Mouse (Mus musculus): ENCODE measurements around the gene Zfr2. TPM values are rescaled to one million over a fixed set of nuclear protein-coding genes. Genes with fewer than 3 reads are reported as not detected.

Gene Zfr2
- 4.9 and 5.6 TPM in 2 replicates for polyA plus RNA-seq (2016; fragmentation: Nextera tagmentation; extraction: Ambion mirVana)

DNA sequence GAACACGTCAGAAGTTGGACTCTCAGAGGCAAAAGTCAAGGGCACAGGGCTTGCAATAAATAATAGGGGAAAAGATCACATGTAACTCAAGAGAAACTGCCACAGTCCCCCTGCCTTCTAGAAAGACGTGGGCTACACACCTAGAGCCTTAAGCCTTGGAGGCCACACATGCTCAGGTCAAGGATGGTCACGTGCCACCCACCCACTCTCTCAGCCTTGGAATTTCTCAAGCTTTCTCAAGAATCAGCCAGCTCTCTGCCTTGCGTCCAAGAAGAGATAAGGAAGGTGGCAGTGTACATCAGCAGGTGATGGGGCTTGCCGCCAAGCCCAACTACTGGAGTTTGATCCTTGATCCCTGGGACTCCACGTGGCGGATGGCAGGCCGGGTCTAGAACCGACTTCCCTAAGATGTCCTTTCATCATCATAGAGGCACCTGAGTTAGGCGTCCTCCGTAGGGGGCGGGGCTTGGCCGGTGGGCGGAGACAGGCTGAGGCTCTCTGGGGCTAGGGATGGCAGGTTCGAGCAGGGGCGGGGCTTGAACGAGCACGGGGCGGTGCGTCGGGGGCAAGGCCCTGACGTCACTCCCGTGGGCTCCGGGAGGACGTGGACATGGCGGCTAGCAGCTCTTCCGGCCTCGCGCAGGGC, at the start of gene Zfr2:
Zfr2 (plus strand) TSS at position 576 of the 646 bp plus-strand sequence.
- no peaks in the 10 kb centered on the region; the same call in 1 of the 2 replicates for H3K36me3 ChIP-seq
- peak within 1 kb of the TSS; percentile 94 for H3K27ac ChIP-seq
- peak within 1 kb of the TSS; percentile 84 for H3K4me3 ChIP-seq
- peaks cover 58% of the 10 kb centered on the region for H3K27me3 ChIP-seq (ENCODE audit: insufficient read depth, poor library complexity, severe bottlenecking)
- DNase-seq (ENCODE audit: low spot score): peak; percentile 95
- H3K9me3 ChIP-seq: no peaks in the 10 kb centered on the region
- H3K4me1 ChIP-seq: peaks cover 36% of the 10 kb centered on the region
- WGBS: 7% methylated on average over 29 of the region's 29 CpGs

- 78% methylated on average over 5 of the region's 5 CpGs for WGBS
Observed at GRCm38 (mm10) chr10:81183805-81184204, 49.1 kb upstream of the Zfr2 start, which contains the start of gene 4930442H23Rik. 4930442H23Rik (minus strand) TSS chr10:81183849.

DNA sequence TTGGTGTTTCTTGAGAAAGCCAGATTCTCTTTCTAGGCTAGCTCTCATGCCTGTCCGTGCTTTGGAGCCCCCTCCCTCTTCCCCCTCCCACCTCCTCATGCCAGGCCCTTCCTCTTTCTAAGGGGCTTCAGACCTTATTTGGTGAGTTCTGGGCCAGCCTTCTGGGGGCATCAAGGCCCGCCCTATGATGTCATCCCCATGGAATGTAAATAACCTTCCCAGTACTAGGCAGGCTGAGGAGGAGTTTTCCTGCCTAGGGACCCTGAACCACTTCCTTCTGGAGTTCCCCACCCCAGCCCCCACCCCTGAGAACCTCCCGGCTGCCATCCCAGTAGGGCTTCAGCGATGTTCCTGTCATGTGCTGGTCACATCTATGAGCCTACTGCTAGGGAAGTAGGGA, 48.2 kb upstream of the Zfr2 start:
- Histone ChIP-seq H3K27ac (peak overlapping the region; percentile 87), H3K4me3 (peak overlapping the region; percentile 24; the same call in 1 of the 2 replicates), H3K27me3 (ENCODE audit: insufficient read depth, poor library complexity, severe bottlenecking) (no peaks in the 10 kb centered on the region), H3K4me1 (peaks cover 48% of the 10 kb centered on the region), H3K36me3 (peaks cover 79% of the 10 kb centered on the region), H3K9me3 (no peaks in the 10 kb centered on the region)
- WGBS: 16% methylated on average over 4 of the region's 4 CpGs
- DNase-seq (ENCODE audit: low spot score): peak; percentile 92

More at GRCm38 (mm10) chr10:81183805-81184204, 49.1 kb upstream of the Zfr2 start, which contains the start of gene 4930442H23Rik:
- DNase-seq (ENCODE audit: low spot score): no peak
- Histone ChIP-seq H3K27me3 (ENCODE audit: insufficient read depth, poor library complexity, severe bottlenecking) (no peaks in the 10 kb centered on the region), H3K4me1 (peaks cover 52% of the 10 kb centered on the region), H3K27ac (peak within 1 kb of the TSS; percentile 92), H3K4me3 (peak within 1 kb of the TSS; percentile 67), H3K36me3 (peaks cover 82% of the 10 kb centered on the region), H3K9me3 (no peaks in the 10 kb centered on the region)

- 90% methylated on average over 9 of the region's 9 CpGs for WGBS
- H3K9me3 ChIP-seq: no peaks in the 10 kb centered on the region
- no peak overlapping the region for H3K4me3 ChIP-seq
- H3K27ac ChIP-seq: no peak overlapping the region
- DNase-seq (ENCODE audit: low spot score): no peak
- H3K27me3 ChIP-seq (ENCODE audit: insufficient read depth, poor library complexity, severe bottlenecking): no peaks in the 10 kb centered on the region
- peaks cover 51% of the 10 kb centered on the region for H3K4me1 ChIP-seq
- H3K36me3 ChIP-seq: peaks cover 76% of the 10 kb centered on the region
Observed at GRCm38 (mm10) chr10:81187161-81187560, 45.8 kb upstream of the Zfr2 start.

GRCm38 (mm10) chr10:81189821-81190220, 43.1 kb upstream of the Zfr2 start:
- Histone ChIP-seq H3K4me1 (peaks cover 56% of the 10 kb centered on the region), H3K9me3 (no peaks in the 10 kb centered on the region), H3K36me3 (peaks cover 62% of the 10 kb centered on the region), H3K27me3 (ENCODE audit: insufficient read depth, poor library complexity, severe bottlenecking) (peaks cover 8% of the 10 kb centered on the region; the same call in 1 of the 2 replicates), H3K4me3 (no peak overlapping the region), H3K27ac (no peak overlapping the region)
- WGBS: 83% methylated on average over 26 of the region's 26 CpGs
- no peak for DNase-seq (ENCODE audit: low spot score)

GRCm38 (mm10) chr10:81190236-81190911, 42.6 kb upstream of the Zfr2 start:
- peaks cover 57% of the 10 kb centered on the region for H3K36me3 ChIP-seq
- WGBS: 69% methylated on average over 31 of the region's 31 CpGs
- H3K4me3 ChIP-seq: no peak overlapping the region
- peaks cover 14% of the 10 kb centered on the region for H3K27me3 ChIP-seq (ENCODE audit: insufficient read depth, poor library complexity, severe bottlenecking)
- peak overlapping the region; percentile 43 for H3K27ac ChIP-seq
- DNase-seq (ENCODE audit: low spot score): no peak
- H3K9me3 ChIP-seq: no peaks in the 10 kb centered on the region
- peaks cover 51% of the 10 kb centered on the region for H3K4me1 ChIP-seq

- H3K4me3 ChIP-seq: no peak overlapping the region
- H3K27me3 ChIP-seq (ENCODE audit: insufficient read depth, poor library complexity, severe bottlenecking): peaks cover 19% of the 10 kb centered on the region
- no peaks in the 10 kb centered on the region for H3K9me3 ChIP-seq
- H3K36me3 ChIP-seq: peaks cover 52% of the 10 kb centered on the region
- peaks cover 49% of the 10 kb centered on the region for H3K4me1 ChIP-seq
- no peak for DNase-seq (ENCODE audit: low spot score)
- WGBS: 57% methylated on average over 6 of the region's 6 CpGs
- H3K27ac ChIP-seq: peak overlapping the region; percentile 43
Observed at GRCm38 (mm10) chr10:81190912-81191321, 42.0 kb upstream of the Zfr2 start.

DNA sequence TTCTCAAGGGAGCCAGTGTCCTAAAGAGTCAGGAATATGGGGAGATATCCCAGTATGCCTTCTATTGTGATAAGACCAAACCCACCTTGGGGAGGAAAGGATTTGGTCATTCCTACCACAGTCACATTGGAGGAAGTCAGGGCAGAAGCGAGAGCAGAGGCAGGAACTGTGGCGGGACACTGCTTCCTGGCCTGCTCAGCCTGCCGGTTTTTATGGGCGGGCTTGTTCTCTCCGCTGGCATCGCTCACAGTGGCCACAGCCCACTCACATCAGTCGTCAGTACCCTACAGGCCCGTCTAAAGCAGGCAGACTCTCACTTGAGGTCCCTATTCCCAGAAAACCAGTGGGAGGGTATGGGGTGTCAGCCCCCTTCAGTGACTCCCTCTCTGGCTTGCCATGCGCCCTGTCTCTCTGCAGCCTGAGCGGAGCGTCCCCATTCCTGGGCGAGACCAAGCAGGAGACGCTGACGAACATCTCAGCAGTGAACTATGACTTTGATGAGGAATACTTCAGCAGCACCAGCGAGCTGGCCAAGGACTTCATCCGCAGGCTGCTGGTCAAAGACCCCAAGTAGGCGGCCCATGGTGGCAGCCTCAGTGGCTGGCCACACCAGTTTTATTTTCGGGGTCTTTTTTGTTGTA, 41.5 kb upstream of the Zfr2 start:
- Histone ChIP-seq H3K36me3 (peaks cover 50% of the 10 kb centered on the region), H3K4me1 (peaks cover 51% of the 10 kb centered on the region), H3K4me3 (peak overlapping the region; percentile 73), H3K27me3 (ENCODE audit: insufficient read depth, poor library complexity, severe bottlenecking) (peaks cover 23% of the 10 kb centered on the region), H3K27ac (peak overlapping the region; percentile 97), H3K9me3 (no peaks in the 10 kb centered on the region)
- 81% methylated on average over 18 of the region's 18 CpGs for WGBS
- no peak for DNase-seq (ENCODE audit: low spot score)

DNA sequence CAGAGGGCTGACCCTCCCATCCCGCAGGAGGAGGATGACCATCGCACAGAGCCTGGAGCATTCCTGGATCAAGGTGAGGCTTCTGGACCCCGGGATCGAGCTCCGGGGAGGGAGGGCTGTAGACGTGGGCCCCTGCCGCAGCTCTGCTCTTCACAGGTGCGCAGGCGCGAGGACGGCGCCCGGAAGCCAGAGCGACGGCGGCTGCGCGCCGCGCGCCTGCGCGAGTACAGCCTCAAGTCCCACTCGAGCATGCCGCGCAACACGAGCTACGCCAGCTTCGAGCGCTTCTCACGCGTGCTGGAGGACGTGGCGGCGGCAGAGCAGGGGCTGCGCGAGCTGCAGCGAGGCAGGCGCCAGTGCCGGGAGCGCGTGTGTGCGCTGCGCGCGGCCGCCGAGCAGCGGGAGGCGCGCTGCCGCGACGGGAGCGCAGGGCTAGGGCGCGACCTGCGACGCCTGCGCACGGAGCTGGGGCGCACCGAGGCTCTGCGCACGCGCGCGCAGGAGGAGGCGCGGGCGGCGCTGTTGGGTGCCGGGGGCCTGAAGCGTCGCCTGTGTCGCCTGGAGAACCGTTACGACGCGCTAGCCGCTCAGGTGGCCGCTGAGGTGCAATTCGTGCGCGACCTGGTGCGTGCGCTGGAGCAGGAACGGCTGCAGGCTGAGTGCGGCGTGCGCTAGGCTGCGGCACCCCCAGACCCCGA, 40.5 kb upstream of the Zfr2 start:
- Histone ChIP-seq H3K27ac (peak overlapping the region; percentile 97), H3K9me3 (no peaks in the 10 kb centered on the region)
- WGBS: 1% methylated on average over 92 of the region's 93 CpGs

GRCm38 (mm10) chr10:81192968-81193501, 39.9 kb upstream of the Zfr2 start:
- Histone ChIP-seq H3K4me1 (peaks cover 61% of the 10 kb centered on the region), H3K27me3 (ENCODE audit: insufficient read depth, poor library complexity, severe bottlenecking) (peaks cover 34% of the 10 kb centered on the region), H3K4me3 (peak overlapping the region; percentile 73), H3K9me3 (no peaks in the 10 kb centered on the region), H3K36me3 (peaks cover 34% of the 10 kb centered on the region), H3K27ac (peak overlapping the region; percentile 97)
- WGBS: 7% methylated on average over 19 of the region's 19 CpGs
- DNase-seq (ENCODE audit: low spot score): no peak

More for the DNA sequence above, 40.5 kb upstream of the Zfr2 start:
- Histone ChIP-seq H3K36me3 (peaks cover 40% of the 10 kb centered on the region), H3K4me3 (peak overlapping the region; percentile 73), H3K4me1 (peaks cover 59% of the 10 kb centered on the region), H3K27me3 (ENCODE audit: insufficient read depth, poor library complexity, severe bottlenecking) (peaks cover 33% of the 10 kb centered on the region)
- no peak for DNase-seq (ENCODE audit: low spot score)

DNA sequence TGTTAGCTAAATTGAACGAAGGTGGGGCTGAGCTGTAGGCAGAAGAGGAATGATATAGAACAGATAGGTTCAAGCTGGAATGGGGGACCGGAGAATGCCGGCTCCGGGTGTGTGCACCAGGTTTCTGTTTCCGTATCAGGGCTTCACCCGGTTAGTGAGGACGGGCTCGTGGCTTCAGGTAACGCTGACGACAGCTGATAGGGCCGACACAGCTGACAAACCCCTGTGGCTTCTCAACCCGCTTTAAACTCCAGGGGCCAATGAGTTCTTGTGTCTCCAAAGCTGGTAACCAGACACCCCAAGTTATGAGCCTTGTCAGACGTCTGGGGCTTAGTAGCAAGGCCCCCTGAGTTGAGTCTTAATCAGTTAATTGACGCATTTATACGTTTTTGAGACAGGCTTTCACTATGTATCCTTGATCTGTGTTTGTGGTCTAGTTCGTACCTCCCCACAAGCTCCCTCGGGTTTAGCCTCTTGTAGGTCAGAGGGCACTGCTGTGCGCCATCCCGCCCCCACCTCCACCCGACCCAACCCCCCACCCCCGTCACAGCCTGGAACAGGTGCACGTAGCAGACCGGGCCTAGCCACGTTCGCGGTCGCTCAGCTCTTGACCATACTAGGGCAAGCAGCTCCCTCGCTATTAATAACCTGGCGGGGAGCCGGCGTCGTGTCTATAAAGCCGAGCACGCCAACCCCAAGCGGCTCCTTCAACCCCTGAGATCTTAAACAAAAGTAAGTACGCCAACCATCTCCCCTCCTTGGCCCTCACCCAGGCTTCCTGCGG, 38.8 kb upstream of the Zfr2 start:
- Histone ChIP-seq H3K36me3 (peaks cover 25% of the 10 kb centered on the region), H3K4me3 (peak overlapping the region; percentile 60), H3K27me3 (ENCODE audit: insufficient read depth, poor library complexity, severe bottlenecking) (peaks cover 34% of the 10 kb centered on the region), H3K4me1 (peaks cover 67% of the 10 kb centered on the region), H3K9me3 (no peaks in the 10 kb centered on the region), H3K27ac (peak overlapping the region; percentile 97)
- DNase-seq (ENCODE audit: low spot score): peak; percentile 91
- WGBS: 8% methylated on average over 37 of the region's 37 CpGs
